Mouse (Mus musculus) c-Kit-positive CD71-positive TER-119-negative erythroid progenitor cells, embryonic 14.5 days (primary cell): Measurements from ENCODE around the gene Cnpy1.

Source experiments
- DNase-seq: peaks from one replicate; pipeline ENCODE4 v3.0.0-alpha.2; 2013; ENCODE audit warnings: low read depth

Gene Cnpy1

DNA sequence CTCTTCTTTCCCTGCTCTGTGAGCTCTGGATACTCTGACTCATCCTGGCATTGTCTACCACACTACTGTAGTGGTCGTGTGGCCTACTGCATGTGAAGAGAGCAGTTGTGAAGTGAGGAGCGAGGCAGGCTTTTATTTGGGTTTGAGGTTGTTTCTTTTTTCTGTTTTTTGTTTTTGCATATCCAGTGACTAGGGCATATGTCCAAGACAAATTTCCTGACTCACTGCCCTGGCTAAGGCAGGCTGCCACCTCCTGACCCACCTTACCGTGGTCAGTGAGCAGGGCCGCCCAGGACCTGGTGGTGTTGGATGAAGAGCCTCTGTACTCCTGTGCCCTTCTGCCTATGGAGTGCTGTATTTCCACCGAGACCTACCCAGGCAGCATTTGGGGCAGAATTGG, 5.8 kb downstream of the Cnpy1 start:
- no peak for DNase-seq

DNA sequence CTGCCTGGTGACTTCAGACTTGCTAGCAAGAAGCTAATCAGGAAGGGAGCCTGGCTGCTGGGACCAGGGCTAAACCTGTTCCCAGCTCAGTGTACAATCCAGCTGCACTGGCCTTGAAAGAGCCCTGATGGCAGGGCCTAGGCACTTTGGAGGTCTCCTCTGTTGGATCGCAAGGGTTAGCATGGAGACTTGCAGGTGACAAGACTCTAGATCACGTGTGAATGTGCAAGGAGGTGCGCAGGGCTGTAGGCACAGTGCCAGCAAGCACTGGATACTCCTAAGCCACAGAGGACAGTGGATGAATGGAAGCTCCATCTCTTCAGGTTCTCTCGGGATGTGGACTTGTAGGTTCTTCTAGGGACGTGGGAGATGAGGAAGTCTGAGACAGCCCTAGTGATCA, 6.7 kb downstream of the Cnpy1 start:
- no peak for DNase-seq

DNA sequence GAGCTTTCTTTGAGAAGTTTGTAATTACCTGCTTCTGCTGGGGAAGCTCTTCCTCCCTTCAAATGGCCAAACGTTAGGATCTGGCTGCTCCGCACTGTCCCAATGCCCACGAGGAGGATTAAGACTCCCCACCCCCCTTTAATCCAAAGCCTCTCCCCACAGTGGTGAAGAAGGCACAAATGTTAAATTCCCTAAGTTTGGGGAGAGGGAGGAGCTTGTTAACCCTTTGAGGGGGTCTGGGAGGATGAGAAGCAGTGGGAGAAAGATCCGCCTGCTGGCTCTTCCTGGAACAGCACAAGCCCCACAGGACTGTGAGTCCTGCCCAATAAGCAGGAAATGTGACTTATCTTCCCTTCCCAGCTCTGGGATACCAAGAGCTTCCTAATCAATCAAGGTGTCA, 7.5 kb downstream of the Cnpy1 start:
- no peak for DNase-seq

DNA sequence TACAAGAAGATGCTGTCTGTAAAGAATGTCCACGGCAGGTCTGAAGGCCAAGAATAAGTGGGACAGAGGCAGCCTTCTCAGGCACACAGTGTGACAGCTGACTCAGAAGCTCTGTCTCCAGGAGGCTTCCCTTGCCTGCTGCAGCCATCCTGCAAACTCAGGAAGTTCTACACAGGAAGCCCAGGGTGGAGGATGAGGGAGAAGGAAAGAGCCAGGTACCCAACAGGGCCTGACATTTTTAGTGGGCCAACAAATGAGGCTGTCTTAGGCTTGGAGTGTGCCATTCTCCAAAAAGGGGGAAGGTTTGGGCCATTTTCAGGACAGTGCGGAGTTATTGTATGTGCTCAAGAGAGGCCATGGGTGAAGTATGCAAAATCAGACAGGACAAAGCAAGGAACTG, 7.9 kb downstream of the Cnpy1 start:
- no peak for DNase-seq

DNA sequence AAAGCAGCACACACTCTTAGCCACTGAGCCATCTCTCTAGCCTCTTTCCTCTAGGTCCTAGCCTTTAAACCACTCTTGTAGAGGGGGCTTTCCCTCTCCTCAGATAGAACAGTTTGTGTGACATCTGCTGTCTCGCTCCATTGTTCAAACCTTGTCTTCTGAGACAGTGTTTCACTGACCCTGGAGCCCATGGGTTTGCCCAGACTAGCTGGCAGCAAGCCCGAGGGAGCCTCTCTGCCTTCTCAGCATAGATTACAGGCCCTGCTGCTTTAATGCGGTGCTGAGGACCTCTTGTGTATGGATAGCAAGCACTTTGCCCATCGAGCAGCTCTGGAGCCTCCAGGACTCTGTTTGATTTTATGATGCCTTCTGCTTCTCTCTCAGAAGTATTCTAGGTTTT, 8.6 kb downstream of the Cnpy1 start:
- no peak for DNase-seq

DNA sequence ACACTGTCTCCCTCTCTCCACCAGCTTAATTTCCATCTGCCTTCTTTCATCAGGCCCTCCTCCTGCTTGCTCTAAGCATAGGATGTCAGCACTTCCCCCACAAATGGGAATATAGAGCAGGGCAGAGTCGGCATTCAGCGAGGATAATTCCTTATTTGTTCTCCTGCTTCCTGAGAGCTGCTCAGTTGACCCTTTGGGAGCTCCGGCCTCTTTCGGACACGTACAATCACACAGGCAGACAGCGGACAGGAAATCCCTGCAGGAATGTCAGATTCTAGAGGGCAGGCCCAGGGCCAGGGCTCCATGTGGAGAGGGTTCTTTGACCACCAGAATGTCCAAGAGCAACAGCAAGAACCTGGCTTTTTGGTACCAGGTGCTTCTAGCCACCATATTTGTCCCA, 9.5 kb downstream of the Cnpy1 start:
- no peak for DNase-seq

DNA sequence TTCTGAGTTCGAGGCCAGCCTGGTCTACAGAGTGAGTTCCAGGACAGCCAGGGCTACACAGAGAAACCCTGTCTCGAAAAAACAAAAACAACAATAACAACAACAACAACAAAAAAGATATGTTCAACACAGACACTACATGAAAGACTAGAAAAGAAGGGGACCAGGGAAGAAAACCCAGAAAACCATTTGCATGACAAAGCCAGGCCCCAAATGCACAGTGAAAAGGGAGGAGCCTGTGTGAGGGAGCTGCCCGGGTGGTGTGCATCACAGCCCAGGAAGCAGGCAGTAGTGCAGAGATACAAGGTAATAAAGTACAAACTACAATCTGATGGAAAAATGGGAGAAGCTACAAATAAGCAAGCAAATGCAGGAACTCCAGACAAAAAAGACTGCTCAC, 13.5 kb downstream of the Cnpy1 start:
- DNase-seq: no peak

DNA sequence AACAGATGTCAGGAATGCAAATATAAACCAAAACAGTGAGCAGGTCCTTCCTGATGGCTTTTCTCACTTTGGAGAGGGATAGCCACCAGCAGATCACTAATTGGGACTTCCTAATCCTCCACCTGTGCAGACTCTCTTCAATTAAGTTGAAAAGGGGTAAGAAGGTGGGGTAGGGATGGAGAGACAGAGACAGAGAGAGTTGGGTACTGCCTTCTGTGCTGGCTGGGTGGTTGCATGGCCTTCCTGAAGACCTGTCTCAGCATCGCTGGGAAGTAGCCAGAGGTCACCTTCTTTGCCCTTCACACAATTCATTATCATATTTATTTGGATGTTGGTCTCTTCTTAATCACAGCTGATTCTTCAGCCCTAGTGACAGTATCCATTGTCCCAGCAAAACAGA, 26.0 kb downstream of the Cnpy1 start:
- no peak for DNase-seq

DNA sequence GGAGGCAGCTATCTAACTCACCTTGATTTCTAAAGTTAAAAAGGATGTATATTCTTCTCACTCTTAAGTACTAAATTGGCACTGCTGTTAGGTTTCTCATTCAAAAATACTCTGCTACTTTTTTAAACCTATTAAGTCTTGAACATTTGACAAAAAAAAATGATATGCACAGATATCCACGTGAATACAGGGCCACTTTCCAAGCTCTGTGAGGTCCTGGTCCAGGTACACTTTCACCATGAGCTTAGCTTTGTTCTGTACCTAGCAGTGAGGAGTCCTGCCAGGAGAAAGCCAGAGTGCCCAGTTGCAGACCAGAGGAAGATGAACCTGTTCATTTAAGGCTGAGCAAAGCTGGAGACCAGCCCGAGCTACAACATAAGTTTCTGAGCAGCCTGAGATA, 32.2 kb downstream of the Cnpy1 start:
- DNase-seq: no peak

DNA sequence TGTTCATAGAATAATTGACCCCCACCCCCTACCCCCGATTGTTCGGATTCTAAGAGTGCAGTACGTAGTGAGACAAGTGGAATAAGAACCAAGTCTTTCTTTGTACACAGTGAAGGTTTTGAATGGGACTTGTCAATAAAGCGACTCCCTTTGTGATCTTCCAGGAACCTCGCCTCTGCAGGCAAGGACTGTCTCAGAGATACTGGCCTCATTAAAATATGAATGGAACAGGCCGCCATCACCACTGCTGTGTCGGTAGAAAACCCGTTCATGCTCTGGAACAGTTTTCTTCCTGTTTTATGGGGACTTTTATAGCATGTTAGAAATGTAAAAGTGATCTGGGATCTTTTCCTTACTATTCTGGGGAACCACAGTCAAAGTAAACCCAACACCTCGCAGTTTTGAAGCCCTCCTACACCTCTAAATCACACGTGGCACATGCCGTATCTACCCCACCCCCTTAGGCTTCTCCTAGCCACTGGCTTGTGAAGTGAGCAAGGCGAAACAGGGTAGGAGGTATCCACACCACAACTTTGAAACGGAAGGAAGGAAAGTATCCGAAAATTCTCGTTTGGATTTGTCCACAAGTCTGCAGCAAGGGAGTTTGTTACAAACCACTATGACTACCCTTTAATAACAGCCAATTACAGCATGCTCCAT, 33.8 kb downstream of the Cnpy1 start:
- no peak for DNase-seq

DNA sequence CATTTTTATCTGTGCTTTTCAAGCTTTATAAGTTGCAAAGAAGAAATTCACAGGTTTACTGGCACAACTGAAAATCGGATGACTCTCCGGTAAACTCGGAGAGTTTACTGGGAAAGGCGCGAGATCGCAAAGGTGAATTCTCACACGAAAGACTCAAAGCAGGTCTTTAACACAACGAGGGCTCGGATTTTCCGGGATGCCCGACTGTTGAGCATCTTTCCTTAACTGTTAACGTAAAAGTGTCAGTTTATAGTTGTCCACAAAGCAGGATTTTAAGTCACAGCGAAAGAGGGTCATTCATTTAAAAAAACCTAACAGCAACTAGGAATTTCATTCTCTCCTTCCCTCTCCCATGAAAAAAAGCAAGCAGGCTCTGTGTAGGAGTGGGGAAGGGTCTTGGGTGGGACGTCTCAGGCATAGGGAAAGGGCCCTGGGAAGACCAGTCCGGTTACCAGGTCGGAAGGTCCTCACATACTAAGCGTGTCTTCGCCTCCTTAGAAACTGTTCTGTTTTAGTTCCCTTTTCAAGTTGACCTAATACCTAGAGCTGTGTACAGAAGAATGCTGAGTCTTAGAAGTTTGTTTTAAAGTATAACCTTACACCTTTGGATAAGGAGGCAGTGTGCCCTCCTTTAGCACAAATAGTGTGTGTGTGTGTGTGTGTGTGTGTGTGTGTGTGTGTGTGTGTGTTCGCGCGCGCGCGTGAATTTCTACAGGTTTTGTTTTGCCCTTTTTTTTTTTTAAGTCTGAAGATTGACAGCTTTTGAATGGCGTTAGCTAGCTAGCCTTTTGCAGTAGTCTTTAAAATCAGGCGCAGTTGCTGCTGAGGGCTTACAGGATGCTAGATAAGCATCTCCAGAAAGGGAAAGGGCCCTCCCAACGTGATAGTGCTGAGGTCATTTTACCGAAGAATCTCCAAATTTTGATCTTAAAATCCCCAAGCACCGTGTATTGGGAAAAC, 34.7 kb downstream of the Cnpy1 start:
- DNase-seq: no peak

DNA sequence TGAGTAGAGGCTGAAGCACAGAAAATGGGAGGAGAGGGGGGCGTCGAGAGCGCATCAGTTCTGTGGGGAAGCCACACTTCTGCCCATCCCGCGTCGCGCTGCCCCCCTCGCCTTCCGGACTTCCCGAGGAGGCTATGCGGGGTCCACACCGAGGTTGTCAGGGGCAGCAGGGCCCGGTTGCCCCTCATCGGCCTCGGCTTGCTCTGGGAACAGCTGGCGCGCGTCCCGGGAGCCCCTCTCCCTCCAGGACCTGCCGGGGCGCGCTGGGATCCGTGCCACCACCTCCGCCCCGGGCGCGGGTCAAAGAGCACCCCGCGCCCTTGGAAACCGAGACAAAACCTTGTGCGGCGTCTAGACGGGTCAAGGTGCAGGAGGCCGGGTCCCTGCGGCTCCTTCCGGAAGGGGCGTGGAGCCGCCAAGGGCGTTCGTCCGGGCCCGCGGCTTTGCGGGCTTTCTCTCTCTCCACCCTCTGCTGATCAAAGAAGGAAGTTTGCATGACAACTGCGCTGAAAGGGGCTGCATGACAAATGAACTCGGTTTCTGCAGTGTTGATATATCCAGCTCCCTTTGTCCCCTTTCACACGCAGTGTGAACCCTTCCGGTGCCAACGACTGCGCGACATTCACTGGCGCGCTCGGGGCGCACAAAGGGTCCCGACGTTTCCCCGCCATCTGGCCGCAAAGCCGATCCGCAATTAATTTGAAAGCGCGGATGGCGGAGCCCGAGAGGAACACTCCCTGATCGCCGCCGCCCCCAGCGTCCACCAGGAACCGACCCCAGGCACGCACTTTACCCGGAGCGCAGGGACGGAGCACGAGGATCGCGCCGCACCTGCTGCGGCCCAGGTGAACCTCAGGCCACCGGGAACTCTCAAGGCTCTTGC, 35.8 kb downstream of the Cnpy1 start:
- DNase-seq: no peak

DNA sequence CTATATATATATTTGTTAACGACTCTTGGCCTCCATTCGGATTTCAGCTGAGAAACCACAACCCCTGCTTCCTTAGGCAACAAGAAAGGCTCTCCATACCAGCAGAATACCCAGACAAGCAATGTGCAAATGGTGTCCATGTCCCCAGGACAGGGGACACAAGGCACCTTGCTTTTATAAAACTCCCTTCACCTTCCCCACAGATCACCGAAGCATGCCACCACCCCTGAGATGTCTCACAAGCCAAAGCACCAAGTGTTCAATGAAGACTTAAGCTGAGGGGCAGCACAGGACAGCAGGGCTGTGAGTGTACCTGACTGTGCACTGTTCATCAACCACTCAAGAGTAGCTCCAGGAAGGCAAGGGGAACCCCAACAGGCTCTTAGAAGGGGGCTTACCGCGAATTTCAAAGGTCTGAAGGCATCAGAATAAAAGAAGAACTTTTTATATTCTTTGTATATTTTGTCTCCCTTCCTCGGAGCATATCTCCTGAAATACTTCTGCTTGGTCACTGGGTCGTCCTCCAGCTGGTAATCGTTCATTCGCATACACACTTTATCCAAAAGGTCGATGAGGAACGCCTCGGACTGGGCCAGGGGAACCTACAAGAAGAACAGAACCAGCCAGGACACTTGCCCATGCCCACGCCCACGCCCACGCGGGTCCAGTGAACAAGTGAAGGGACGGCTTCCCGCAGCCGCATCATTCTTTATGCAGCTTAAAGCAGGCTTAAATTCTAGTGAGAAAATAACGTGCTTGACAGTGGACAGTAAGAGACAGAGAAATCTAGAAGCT, 36.7 kb downstream of the Cnpy1 start:
- DNase-seq: no peak

DNA sequence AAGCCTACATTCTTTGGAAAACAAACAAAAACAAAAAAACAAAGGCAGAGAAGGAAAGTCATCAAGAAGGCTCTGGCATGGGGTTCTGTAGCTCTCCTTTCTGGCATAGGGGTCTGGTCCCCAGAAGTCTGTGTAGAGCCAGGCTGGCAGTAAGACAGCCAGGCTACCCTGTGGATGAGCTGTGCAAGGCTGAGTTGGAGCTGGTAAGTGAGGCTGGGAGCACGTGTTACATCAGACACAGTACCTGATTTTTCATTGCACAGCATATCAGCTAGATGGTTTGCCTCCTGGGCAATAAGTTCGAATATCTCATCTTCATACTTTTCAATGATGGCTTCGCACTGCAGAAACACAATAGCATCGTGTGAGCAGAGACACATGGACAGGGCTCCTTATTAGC, 38.6 kb downstream of the Cnpy1 start:
- DNase-seq: no peak

DNA sequence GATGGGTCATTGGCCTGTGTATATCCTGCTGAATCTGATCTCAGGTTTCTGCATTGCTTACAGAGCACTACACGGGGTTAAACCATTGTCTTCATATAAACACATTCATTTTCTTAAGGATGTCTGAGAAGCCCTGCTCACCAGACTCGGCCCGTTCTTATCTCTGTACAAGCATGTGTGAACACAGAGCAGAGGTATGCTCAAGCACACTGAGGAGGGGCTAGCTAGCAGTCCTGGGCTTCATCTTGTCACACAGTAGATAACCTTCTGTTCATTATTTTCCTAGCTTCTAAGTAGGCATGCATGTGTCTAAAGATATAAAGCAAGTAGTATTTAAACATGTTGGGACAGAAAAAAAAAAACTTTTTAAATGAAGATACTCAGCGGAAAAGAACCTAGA, 39.2 kb downstream of the Cnpy1 start:
- no peak for DNase-seq

DNA sequence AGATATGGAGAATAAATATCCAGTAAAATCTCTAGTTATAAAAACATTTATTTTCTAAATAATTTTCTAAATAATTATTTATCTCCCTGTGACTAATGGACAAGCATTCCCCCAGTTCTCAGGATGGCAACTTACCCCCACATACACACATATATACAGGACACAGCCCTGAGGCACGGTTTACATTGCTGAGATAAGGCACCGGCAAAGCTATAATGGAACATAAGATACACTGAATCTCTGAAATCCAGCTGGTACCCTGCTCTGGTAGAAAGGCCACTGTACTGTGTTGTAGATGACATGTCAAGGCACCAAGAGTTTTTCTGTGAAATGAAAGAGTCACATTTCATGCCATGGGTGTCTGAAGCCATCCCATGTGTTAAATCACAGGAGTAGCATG, 40.9 kb downstream of the Cnpy1 start:
- no peak for DNase-seq

DNA sequence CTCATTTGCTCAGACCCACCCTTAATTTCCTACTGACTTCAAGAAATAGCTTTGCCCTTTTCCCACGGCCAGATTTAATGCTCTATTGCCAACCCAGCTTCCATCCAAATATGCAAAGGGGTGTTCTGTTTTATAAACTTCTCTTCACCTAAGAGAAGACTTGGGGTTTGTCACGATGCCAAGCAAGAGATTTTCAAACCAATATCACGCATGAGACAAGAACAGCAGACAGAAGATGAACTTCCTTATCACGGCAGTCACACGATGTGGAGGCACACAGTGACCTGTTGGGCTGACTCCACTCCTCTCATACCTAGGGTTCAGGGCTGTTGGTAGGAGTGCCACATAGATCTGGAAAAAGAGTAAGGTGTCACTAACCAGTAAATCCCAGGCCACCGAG, 42.5 kb downstream of the Cnpy1 start:
- DNase-seq: no peak

DNA sequence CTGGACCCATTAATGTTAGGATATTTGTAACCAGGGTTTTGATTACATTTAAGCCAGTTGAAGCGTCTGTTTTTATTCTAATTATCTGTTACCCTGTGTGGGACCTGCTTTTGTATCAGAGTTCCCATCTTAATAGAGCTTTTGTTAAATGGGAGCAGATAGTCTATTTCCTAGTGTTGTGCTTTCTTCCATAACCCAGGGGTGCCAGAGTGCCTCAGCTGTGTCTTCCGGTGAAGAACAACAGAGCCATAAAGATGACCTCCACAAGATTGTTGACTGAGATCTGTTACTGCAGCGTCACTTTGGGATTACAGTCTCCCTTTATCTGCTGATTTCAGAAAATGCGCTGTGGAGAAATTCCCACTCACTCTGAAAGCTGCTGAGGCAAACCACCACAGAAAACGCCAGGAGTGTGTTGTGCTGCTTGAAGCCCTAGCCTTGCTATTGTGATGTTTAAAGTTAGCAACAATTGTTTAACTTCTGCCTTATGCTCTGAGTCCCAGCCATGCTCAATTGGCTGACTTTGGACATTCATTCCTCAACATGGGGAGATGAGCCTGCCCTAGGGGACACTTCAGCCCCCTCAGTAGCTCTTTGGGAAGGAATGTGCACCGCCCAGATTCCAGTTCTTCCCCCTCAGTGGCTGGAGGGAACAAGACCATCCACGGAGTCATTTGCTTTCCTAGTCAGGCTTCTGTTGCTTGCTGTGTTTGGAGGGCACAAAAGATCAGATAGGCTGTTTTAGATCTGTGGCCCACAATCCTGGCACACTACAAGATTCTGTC, 46.3 kb downstream of the Cnpy1 start:
- DNase-seq: no peak

DNA sequence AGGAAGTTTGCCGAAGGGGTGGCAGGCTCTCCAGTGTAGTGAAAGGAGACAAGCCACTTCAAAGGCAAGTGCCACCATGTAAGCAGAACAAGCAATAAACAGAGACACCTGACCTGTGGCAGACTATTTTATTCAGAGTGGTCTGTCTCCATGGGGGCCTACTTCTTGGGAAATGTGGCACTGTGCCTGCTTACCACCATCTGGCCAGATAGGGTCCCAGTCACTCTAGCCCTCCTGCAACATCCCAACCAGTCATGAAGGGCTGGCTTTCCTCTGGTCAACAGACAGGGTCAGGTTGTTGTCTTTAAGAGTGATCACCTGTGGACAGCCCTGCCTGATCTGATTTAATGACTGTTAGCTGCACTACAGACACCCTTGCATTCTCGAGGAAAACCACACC, 50.1 kb downstream of the Cnpy1 start:
- DNase-seq: no peak

DNA sequence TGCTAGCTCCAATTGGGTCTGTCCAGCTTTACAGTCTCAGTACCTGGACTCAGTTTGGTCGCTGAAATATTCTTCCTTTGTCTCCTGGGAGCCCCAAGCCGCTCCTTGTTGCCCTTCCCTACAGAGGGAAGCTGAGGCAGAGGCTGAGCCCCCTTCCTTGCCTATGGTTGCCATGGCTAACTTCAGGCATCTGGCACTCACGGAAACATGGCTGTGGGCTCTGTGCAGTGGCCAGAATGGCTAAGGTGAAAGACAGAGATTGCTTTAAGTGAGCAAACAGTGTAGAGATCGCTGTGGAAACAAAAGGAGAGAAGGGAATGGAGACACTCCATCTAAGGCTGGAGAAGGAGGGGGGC, 53.5 kb downstream of the Cnpy1 start:
- DNase-seq: no peak
